Mouse (Mus musculus) left cerebral cortex, adult 2 months (tissue): ENCODE data around the gene Msx3. TPM values are rescaled to one million over a fixed set of nuclear protein-coding genes. Genes with fewer than 3 reads are reported as not detected.

Source experiments
- DNase-seq, 2 experiments: peaks; one replicate each; pipeline ENCODE4 v3.0.0; 2021 to 2022; ENCODE audit warnings: low spot score in 2 of 2, mixed read lengths in 1 of 2; ENCODE audit errors: extremely low spot score in 1 of 2
- H3K27ac ChIP-seq: fragments of 200-600 bp; 2 replicates; pipeline ENCODE4 v1.8.1; 2022
- H3K4me3 ChIP-seq: fragments of 200-600 bp; 2 replicates; pipeline ENCODE4 v1.8.1; 2022
- CTCF ChIP-seq: fragments of 200-600 bp; IDR thresholded peaks from 2 replicates; pipeline ENCODE4 v1.8.1; 2022; ENCODE audit warnings: antibody characterized with exemption, mild to moderate bottlenecking, moderate library complexity
- intact Hi-C: fragments of 180-260 bp; cut with DNase I; formaldehyde crosslinking; loops from one replicate; pipeline ENCODE4 v1.15.1; 2025
- long read RNA-seq, 2 experiments: library from polyadenylated mRNA; stranded (forward); transcript quantifications; one replicate each; pipeline ENCODE4 v2.0.0; 2021; ENCODE audit warnings: borderline mapping rate in 2 of 2
- total RNA-seq, 2 experiments: library from RNA; stranded (reverse); gene quantifications; 2 replicates each; pipeline ENCODE4 v1.2.3; 2021

Gene Msx3
- not detected for total RNA-seq
- long read RNA-seq, experiment 1: 0 reads
- long read RNA-seq, experiment 2: 0 reads

DNA sequence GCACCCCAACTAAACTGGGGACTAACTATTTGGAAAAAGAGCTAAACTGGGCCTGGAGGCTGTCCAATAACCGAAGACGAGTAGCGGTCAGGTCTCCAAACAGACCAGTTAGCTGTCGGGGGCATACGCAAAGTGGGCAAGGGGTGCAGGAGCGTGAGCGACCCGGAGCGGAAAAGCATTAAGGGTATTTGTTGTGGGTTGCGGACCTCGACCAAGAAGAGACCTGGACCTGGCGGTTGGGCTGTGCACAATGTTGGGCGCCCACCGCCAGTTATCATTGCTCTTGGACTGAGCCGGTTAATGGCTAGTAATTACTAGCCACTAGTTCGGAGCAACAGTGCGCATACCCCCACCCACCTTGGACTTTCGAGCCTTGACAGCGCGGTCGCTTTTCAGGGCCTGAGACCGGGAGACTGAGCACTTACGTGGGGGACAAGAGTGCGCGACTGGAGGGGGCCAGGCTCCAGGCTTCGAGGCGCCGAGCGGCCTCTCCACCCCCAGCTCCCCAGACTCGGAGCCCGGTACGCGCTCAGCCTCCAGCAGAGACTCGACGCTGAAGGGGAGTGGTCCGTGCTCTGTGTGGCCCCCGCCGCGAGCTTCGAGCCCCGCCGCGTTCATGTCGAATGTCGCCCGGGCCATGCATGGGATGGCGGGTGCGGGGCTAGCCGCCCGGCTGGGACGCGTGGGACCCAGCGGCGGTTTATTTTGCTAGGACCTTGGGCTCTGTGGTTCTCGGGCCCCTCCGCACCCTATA, at the start of gene Msx3:
Gene Msx3 (minus strand): TSS at position 729 of the 754 bp plus-strand sequence.
- no peak for TF ChIP-seq CTCF
- H3K4me3 ChIP-seq: peak within 1 kb of the TSS; percentile 34
- intact Hi-C loops: no loop called here
- H3K27ac ChIP-seq: no peak within 1 kb of the TSS
- DNase-seq: no peak

DNA sequence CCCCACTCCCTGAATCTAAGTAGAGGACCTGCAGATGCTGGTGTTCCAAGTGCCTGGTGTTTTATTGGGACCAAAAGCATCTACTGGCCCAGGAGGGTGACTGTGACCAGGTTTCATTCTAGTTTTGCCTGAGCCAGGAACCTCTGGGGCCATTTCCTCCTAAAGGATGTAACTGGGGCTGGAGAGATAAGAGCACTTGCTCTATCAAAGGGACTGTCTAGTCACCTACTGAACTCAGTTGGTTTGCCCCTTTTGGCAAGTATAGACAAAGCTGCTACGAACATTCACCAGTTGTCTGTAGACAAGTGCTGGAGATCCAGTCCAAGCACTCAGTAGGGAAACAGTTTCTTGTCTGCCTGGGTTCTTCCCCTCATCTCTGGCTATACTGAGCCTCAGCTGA, 49.6 kb upstream of the Msx3 start:
- intact Hi-C loops: no loop called here
- no peak for DNase-seq
- Histone ChIP-seq H3K4me3 (no peak overlapping the region), H3K27ac (no peak overlapping the region)
- no peak for TF ChIP-seq CTCF

DNA sequence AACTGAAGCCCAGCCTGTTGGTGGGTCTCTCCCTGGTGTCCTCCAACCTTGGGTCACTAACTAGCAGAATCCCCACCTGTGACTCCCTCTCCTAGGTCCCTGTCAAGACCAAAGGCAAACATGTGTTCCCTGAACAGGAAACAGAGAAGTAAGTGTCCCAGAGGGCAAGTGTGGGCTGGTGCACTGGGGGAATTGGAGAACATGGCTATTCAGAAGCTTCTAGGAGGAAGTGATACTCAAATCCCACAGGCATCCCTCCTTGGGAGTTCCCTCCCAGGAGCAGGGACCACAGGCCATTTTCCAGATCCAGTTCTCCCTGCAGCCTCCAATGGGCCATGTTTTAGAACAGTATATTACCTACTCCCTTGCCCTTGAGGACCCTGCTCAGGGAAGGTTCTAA, 47.2 kb upstream of the Msx3 start:
- Histone ChIP-seq H3K27ac (no peak overlapping the region), H3K4me3 (no peak overlapping the region)
- intact Hi-C loops: no loop called here
- TF ChIP-seq CTCF: no peak
- no peak for DNase-seq

DNA sequence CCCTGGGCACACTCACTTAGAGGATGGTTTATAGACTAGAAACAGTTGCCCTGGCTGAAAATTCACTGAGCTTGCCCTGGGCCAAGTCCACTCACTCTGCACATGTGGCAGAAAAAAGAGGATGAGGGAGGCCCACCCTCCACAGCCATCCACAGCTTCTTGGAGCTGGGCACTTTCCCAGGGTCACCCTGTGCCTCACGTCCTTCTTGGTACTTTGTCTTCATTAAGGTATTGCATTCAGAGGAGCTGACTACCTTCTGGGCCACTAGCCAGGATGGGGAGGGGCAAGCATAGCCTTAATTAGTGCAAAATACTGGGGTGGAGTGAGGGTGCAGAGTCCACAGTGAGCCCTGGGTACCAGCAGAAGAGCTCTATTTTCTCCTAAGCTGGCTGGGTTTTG, 46.7 kb upstream of the Msx3 start:
- intact Hi-C loops: no loop called here
- no peak for DNase-seq
- no peak overlapping the region for H3K27ac ChIP-seq
- no peak for TF ChIP-seq CTCF
- no peak overlapping the region for H3K4me3 ChIP-seq

DNA sequence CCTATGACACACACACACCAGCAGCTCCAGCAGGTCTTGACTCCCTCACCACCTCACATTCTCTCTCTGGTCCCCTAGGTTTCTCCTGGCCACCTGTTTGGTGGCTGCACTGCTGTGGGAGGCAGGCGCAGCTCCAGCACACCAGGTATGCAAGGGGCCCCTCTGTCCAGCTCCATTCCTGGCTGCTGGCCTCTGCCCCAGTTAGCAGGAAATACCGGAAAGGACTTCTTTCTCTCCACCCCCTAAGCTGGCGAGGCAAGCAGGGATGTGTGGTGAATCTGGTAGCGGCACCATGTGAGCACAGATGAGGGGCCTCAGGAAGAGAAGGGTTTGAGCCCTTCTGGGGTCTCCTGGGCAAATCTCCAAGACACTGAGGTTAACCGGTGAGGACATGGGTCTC, 46.1 kb upstream of the Msx3 start:
- no peak for DNase-seq
- Histone ChIP-seq H3K4me3 (no peak overlapping the region), H3K27ac (no peak overlapping the region)
- TF ChIP-seq CTCF: no peak
- intact Hi-C loops: no loop called here

DNA sequence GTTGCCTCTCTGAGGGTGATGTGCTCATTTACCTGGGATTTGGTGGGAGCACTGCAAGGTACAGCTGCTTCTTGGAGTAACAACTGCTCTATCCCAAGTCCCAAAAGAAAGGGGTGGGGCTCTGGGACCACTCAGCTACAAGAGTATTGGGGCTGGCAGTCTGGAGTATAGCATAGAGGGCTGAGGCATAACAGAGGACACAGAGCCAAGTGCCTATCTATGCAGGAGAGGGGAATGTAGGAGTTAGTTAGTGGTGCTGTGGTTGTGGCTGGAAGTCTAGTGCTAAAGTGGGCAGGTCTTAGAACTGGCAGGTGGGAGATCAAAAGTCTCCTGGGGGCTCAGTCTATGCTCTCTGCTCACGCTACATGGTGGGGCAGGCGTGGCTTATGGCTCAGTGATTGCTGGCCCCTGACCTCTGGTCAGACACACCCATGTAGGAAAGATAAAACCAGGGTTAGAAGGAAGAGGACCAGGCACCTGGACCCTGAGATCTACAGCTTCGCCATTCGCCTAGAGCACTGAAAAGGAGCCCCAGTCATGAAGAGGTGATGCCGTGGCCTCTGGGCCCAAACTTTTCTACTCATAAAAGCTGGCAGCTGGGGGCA, 44.1 kb upstream of the Msx3 start, which contains the start of gene Prap1:
Gene Prap1 (plus strand): TSS at position 472 of the 605 bp plus-strand sequence.
- H3K4me3 ChIP-seq: no peak within 1 kb of the TSS
- TF ChIP-seq CTCF: no peak
- no peak within 1 kb of the TSS for H3K27ac ChIP-seq
- DNase-seq: no peak
- intact Hi-C loops: no loop called here

DNA sequence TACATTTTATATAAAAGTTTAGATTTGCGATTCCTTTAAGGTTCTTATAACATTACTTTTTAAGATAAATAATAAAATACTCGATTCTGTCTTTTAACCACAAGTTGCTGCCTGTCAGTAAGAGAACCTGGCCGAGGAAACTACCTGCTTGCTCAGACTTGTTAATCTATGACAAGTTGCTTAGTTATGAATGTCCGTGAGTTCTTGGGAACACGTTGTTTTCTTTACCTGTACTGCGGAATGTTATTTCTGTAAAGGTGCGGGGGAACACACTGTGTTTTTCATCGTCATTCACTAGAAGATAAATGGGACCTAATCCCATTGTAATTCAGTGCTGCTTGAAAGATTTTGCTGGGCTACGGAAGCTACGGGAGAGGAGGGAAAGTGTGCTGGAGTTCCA, 41.7 kb upstream of the Msx3 start:
- H3K4me3 ChIP-seq: no peak overlapping the region
- no peak for DNase-seq
- no peak for TF ChIP-seq CTCF
- intact Hi-C loops: no loop called here
- H3K27ac ChIP-seq: no peak overlapping the region

DNA sequence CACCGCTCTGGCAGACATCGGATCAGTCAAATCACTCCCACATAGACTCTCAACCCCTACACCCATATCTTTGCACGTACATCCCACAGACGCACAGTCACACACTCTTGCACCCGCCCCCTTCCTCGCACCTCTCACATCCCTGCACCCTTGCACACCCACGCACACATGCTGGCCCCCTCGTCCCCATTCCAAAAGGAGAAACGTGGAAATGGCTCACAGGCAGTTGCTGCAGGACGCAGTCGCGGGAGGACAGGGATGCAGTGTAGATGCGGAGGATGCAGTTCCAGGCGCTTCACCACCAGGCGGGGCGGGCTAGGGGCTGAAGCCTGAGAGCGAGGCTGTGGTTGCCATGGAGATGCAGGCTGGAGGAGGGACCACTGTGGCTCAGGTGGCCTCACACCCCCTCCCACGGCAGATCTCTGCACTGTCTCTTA, 33.4 kb upstream of the Msx3 start, which contains the start of gene Caly:
Gene Caly (minus strand): TSS at position 307 of the 437 bp plus-strand sequence.
- peak; percentile 56 for TF ChIP-seq CTCF
- Histone ChIP-seq H3K27ac (peak within 1 kb of the TSS; percentile 99), H3K4me3 (peak within 1 kb of the TSS; percentile 49)
- peak; percentile 90 to 92 for DNase-seq
- intact Hi-C loops: loop anchor here (5.0 kb wide), 2 partner anchors 635 to 650 kb away; no protein-coding TSS in a partner anchor

DNA sequence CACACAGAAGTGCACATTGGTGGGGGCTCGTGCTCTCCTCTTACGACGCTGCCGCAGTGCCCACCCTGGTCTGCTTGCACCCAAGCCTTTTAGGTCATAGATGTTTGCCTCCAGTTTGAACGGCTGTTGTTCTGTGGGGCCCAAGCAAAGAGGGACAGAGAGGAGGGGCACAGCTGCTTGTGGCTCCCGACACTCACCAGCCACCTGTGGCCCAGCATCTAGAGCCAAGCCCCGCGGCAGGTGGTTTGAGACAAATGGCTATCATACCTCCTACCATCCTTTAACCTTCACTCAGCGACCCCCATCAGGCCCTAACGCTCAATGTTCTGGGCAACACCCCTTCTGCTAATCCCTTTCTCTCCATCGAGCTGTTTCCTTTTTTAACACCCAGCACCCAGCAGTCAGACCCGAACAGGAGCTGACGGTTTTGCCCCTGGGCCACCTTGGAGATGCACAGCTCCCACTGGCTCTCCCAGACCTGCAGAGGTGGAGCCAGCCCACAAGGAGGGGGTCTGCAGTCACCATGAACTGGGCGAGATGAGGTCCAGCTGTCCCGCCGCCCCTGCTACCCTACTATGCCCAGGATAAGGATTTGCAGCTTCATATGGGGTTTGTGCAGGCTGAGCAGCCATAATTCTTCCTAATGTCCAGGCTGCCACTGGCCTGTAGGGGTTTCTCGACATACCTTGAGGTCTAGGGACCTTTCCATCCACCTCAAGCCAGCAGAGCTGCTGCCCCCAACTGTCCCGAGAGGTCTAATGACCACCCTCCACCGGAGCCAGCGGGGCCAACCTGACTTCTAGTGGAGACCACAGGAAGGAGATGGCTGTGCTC, 32.7 kb upstream of the Msx3 start:
- H3K4me3 ChIP-seq: peak overlapping the region; percentile 49
- intact Hi-C loops: loop anchor here (2.0 to 5.0 kb wide), 5 partner anchors 21 to 747 kb away; partner anchors contain the start of genes Echs1 and Fuom
- peak; percentile 46 to 56 for DNase-seq
- H3K27ac ChIP-seq: peak overlapping the region; percentile 99
- TF ChIP-seq CTCF: no peak

DNA sequence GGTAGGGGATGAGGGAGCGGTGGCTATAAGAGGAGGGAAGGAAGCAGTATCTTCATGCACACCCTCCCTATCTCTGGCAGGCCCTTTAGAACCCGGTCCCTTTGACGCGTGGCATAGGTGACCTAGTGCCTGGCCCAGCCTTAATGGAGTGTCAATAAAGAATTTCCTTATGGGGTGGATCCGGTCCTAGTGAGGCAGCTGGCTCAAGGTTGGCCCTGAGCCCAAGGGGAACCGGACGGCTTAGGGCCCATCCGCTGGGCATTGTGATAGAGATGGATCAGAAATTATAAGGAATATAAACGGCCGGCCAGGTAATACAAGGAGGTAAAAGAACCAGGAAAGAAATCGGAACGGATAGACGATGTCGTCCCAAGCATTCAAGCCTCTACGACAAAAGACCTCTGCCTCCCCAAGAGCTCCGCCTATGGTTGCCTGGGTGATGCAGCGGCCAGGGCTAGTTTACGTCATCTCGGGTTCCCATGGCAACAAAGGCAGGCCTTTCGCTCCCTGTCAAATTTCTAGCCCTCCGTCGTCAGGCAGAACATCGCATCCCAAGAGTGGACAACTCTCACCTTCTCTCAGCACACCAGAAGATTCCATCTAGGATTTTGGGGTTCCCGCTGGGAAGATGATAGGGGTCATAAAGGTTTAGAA, 31.7 kb upstream of the Msx3 start:
- TF ChIP-seq CTCF: no peak
- intact Hi-C loops: loop anchor here (2.0 to 5.0 kb wide), 5 partner anchors 22 to 748 kb away; partner anchors contain the start of genes Echs1 and Fuom
- Histone ChIP-seq H3K4me3 (peak overlapping the region; percentile 49), H3K27ac (peak overlapping the region; percentile 99)
- DNase-seq: peak; percentile 88 to 94

DNA sequence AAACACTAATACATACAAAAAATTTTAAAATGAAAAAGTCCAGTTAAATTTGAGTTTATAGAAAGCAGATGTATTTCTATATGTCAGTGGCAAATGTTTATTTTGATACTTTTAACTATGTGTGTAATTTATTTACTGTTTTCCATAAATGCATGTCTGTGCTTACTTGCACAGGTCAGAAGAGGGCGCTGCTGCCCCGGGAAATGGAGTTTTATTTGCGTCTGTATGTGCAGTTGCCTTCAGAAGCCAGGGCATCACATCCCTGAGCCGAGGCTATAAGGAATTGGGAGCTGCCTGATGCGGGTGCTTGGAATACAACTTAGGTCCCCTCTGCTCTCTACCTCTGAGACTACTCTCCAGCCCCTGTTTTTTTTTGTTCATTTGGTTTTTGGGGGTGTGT, 29.8 kb upstream of the Msx3 start:
- no peak overlapping the region for H3K27ac ChIP-seq
- TF ChIP-seq CTCF: peak; percentile 92
- H3K4me3 ChIP-seq: no peak overlapping the region
- intact Hi-C loops: loop anchor here (1.0 to 10.0 kb wide), 3 partner anchors 63 to 966 kb away; partner anchors contain the start of gene Cox8b
- DNase-seq: peak; percentile 74 to 78
